Mouse (Mus musculus): Measurements from ENCODE around the gene St7. TPM values are rescaled to one million over a fixed set of nuclear protein-coding genes. Genes with fewer than 3 reads are reported as not detected.

St7 gene
- polyA plus RNA-seq, 1 experiment, result 14.7 TPM

- DNase-seq (ENCODE audit: low read depth), result no peak
Observed at GRCm38 (mm10) chr6:17946456-17946855, 253.7 kb downstream of the St7 start.

GRCm38 (mm10) chr6:17947130-17947831, 254.5 kb downstream of the St7 start:
- DNase-seq (ENCODE audit: low read depth), result no peak

GRCm38 (mm10) chr6:17949103-17949502, 256.4 kb downstream of the St7 start:
- DNase-seq (ENCODE audit: low read depth), result no peak

- DNase-seq (ENCODE audit: low read depth), result no peak
Observed at GRCm38 (mm10) chr6:17951779-17952178, 259.0 kb downstream of the St7 start.

- DNase-seq (ENCODE audit: low read depth), result no peak
Observed at GRCm38 (mm10) chr6:17963455-17963854, 270.7 kb downstream of the St7 start.

- DNase-seq (ENCODE audit: low read depth), result no peak
Observed at GRCm38 (mm10) chr6:17968467-17969144, 275.9 kb downstream of the St7 start.

GRCm38 (mm10) chr6:17969815-17970214, 277.1 kb downstream of the St7 start:
- DNase-seq (ENCODE audit: low read depth), result no peak

- DNase-seq (ENCODE audit: low read depth), result no peak
Observed at GRCm38 (mm10) chr6:17971393-17971792, 278.7 kb downstream of the St7 start.

GRCm38 (mm10) chr6:17974416-17974815, 281.7 kb downstream of the St7 start:
- DNase-seq (ENCODE audit: low read depth), result no peak

- DNase-seq (ENCODE audit: low read depth), result no peak
Observed at GRCm38 (mm10) chr6:17977165-17977564, 284.4 kb downstream of the St7 start.

- DNase-seq (ENCODE audit: low read depth), result no peak
Observed at GRCm38 (mm10) chr6:17978324-17978723, 285.6 kb downstream of the St7 start.

- DNase-seq (ENCODE audit: low read depth), result no peak
Observed at GRCm38 (mm10) chr6:17978881-17979280, 286.1 kb downstream of the St7 start.

- DNase-seq (ENCODE audit: low read depth), result no peak
Observed at GRCm38 (mm10) chr6:17979361-17979760, 286.6 kb downstream of the St7 start.

GRCm38 (mm10) chr6:17990173-17991028, 297.7 kb downstream of the St7 start:
- DNase-seq (ENCODE audit: low read depth), result no peak

GRCm38 (mm10) chr6:17991625-17992024, 298.9 kb downstream of the St7 start:
- no peak for DNase-seq (ENCODE audit: low read depth)

Other genes with a start within 250 kb of the St7 start
- gene Met, start 229.1 kb upstream of the St7 start, polyA plus RNA-seq (2012; rRNA removed), result 10.2 and 11.2 TPM in 2 replicates
- gene Capza2, start 56.7 kb upstream of the St7 start, polyA plus RNA-seq (2012; rRNA removed), result 22.2 and 24.0 TPM in 2 replicates

Data from gonadal fat pad, adult 2 months (tissue).